Mouse (Mus musculus) cortical plate, adult 2 months (tissue): ENCODE data around the gene Ankdd1b. TPM values are rescaled to one million over a fixed set of nuclear protein-coding genes. Genes with fewer than 3 reads are reported as not detected.

Experiments
- H3K27ac ChIP-seq: fragments of 200-500 bp; 2 replicates; pipeline ENCODE4 v1.5.1; 2012; ENCODE audit warnings: low read length, control low read depth, inconsistent platforms; ENCODE audit not compliant: insufficient read depth
- H3K4me1 ChIP-seq: fragments of 200-500 bp; 2 replicates; pipeline ENCODE4 v1.6.1; 2011; ENCODE audit warnings: low read length; ENCODE audit not compliant: control insufficient read depth, insufficient read depth
- H3K4me3 ChIP-seq: fragments of 200-500 bp; 2 replicates; pipeline ENCODE4 v1.5.1; 2011; ENCODE audit warnings: mild to moderate bottlenecking, low read length, control low read depth; ENCODE audit not compliant: insufficient read depth
- CTCF ChIP-seq: fragments of 200-500 bp; IDR thresholded peaks from 2 replicates; pipeline ENCODE4 v1.5.1; 2011; ENCODE audit warnings: mild to moderate bottlenecking, control low read depth, low read length; ENCODE audit not compliant: insufficient read depth; ENCODE audit errors: extremely low read depth
- POLR2A ChIP-seq: fragments of 200-500 bp; IDR thresholded peaks from 2 replicates; pipeline ENCODE4 v1.6.1; 2011; ENCODE audit warnings: mild to moderate bottlenecking, low read length, control low read depth; ENCODE audit not compliant: insufficient read depth; ENCODE audit errors: extremely low read depth
- polyA plus RNA-seq: library from polyadenylated mRNA; depleted of rRNA; stranded (reverse); fragments of >200 nt; gene quantifications from 2 replicates; pipeline ENCODE4 v1.2.3, GENCODE M21; 2012; rRNA removed

Ankdd1b gene
- polyA plus RNA-seq, 1 experiment, result 0.04 TPM

DNA sequence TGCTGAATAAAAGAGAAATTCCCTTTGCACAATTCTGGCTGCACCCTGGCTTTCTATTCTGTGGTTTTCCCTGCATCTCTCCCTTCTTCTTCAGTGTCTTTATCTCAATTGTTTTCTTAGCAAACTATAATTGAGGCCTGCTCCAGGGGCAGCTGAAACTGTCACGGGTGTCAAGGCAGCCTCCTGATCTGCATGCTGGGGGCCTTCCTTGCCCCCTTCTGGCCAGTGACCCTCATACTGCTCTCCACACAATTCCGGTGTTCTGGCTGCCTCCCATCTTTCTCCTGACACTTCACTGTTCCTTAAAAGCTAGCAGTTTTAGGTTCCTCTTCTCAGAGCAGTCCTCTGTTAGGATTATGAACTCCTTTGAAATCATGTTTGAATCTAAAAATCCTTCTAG lies 81.7 kb downstream of the Ankdd1b start:
- Histone ChIP-seq H3K27ac (no peak overlapping the region), H3K4me3 (peak overlapping the region; percentile 77; the same call in 1 of the 2 replicates)
- TF ChIP-seq CTCF (no peak), POLR2A (no peak)

DNA sequence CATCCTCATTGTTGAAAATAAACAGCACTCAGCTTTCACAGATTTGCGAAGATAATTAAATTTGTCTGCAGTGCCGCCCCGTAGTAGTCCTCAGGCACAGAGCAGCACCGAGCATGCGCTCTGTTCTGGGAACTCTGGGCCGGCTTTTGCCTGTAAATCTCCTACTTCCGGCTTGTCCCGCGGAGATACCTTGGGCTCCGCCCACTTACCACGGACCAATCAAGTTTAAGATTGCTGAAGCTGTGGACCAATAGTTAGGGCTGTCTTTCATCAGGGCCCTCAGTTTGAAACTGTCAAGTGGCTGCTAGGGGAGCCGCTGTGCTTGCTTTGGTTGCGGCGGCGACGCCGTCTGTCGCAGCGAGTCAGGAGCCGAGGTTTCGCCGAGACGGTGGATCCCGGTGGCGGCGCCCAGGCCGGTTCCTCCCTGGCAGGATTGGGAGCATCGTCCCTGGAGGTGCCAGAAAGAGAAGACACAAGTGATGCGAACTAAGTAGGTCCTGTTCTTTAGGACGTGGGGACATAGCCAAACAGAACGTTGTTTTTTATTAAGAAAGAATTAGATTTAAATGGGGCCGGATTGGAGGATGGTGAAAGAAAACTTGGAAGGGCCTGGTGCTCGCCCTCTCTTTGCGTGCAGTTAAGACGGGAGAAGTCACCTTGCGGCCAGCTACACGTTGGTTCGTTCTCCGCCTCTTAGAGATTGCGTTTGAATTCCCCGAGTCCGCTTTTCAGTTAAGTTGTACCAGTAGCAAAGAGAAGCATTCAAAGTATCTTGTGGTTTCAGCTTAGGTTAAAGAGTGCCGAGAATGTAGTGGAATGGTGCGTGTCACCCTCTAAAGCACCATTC lies 82.7 kb downstream of the Ankdd1b start, which contains the start of gene Poc5:
Gene Poc5 (plus strand): TSS at position 253 of the 847 bp plus-strand sequence.
- H3K27ac ChIP-seq, result no peak within 1 kb of the TSS
- no peaks in the 10 kb centered on the region for H3K4me1 ChIP-seq
- peak within 1 kb of the TSS; percentile 77 for H3K4me3 ChIP-seq
- TF ChIP-seq CTCF (no peak), POLR2A (peak; percentile 77; the same call in 1 of the 2 replicates)

More for the DNA sequence above, 81.7 kb downstream of the Ankdd1b start:
- H3K4me1 ChIP-seq, result no peaks in the 10 kb centered on the region

DNA sequence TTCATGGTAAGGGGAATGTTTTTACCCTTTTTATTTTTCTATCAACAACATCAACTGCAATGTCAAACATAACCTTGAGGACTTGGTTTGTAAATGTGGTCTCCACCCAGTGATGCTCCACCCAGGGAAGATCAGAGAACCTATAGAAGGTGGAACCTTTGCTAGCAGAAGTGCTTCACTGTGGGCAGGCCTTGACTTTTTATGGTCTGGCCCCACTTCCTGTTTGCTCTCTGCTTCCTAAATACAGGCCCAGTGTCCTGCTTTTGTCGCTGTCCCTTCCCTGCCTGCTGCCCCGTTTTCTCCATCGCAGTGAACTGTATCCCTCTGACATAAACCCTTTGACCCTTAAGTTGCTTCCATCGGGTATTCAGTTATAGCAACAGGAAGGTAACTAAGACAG lies 93.1 kb downstream of the Ankdd1b start:
- TF ChIP-seq CTCF, result no peak
- no peak for TF ChIP-seq POLR2A
- no peak overlapping the region for H3K4me3 ChIP-seq
- H3K27ac ChIP-seq, result no peak overlapping the region
- H3K4me1 ChIP-seq, result no peaks in the 10 kb centered on the region

DNA sequence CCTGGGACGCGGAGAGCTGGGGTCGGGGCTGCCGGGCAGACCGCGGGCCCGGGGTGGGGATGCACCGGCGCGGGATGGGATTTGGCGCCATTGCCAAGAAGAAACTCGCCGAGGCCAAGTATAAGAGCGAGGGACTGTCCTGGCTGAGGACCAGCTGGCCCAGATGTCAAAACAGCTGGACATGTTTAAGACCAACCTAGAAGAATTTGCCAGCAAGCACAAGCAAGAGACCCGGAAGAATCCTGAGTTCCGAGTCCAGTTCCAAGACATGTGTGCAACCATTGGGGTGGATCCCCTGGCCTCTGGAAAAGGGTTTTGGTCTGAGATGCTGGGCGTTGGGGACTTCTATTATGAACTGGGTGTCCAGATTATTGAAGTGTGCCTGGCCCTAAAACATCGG lies 94.1 kb downstream of the Ankdd1b start:
- TF ChIP-seq POLR2A (no peak), CTCF (no peak)
- Histone ChIP-seq H3K27ac (no peak overlapping the region), H3K4me1 (no peaks in the 10 kb centered on the region), H3K4me3 (no peak overlapping the region)

DNA sequence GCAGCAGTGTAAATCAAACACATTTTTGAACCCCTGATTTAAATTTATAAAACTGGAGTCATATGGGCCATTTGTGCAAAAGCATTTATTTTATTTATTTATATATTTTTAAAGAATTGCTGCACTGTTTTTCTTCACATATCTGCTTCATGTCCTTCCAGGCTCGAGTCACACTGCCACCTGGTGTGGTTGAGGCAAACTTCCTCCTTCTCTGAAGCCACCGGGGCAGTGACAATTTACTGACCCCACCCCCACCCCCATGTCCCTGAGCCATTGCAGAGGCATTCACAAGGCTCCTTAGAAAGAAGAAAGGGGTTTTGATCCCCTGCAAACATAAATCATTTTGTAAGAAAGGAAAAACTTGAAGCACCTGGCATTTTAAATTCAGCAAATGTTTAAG lies 95.5 kb downstream of the Ankdd1b start:
- Histone ChIP-seq H3K4me1 (no peaks in the 10 kb centered on the region), H3K27ac (no peak overlapping the region), H3K4me3 (no peak overlapping the region)
- TF ChIP-seq POLR2A (no peak), CTCF (peak; percentile 33)

Other genes with a start within 250 kb of the Ankdd1b start
- 17.0 and 17.4 TPM in 2 replicates for gene Poc5, start 82.9 kb downstream of the Ankdd1b start, polyA plus RNA-seq
- gene Gm17622, start 19.5 kb upstream of the Ankdd1b start, polyA plus RNA-seq, result not detected in 2 replicates
- gene Polk, start 71.4 kb upstream of the Ankdd1b start, polyA plus RNA-seq, result 7.2 and 8.3 TPM in 2 replicates
- 35.5 and 40.0 TPM in 2 replicates for gene Col4a3bp, start 71.4 kb upstream of the Ankdd1b start, polyA plus RNA-seq
- gene Hmgcr, start 199.7 kb upstream of the Ankdd1b start, polyA plus RNA-seq, result 56.1 and 59.0 TPM in 2 replicates